Mouse (Mus musculus) limb, embryonic 14.5 days (tissue): ENCODE measurements around the gene Carns1. TPM values are rescaled to one million over a fixed set of nuclear protein-coding genes. Genes with fewer than 3 reads are reported as not detected.

Experiments used
- ATAC-seq: fragments of 200-750 bp; cut with Nextera tagmentation; 2 replicates; pipeline ENCODE4 v1.8.0; 2017; ENCODE audit warnings: low read depth, moderate number of reproducible peaks, moderate TSS enrichment; ENCODE audit not compliant: low FRiP score
- DNase-seq: peaks from one replicate; pipeline ENCODE4 v3.0.0-alpha.2; 2015; ENCODE audit warnings: low spot score
- H3K27ac ChIP-seq: fragments of 300-500 bp; sonication (generic); replicated peaks from 2 replicates; pipeline ENCODE4 v1.5.1; 2014; ENCODE audit warnings: low read depth, mild to moderate bottlenecking, low read length, moderate library complexity, mixed read lengths
- H3K27me3 ChIP-seq: fragments of 300-500 bp; sonication (generic); 2 replicates; pipeline ENCODE4 v1.6.1; 2014; ENCODE audit warnings: low read length, mixed read lengths; ENCODE audit not compliant: control insufficient read depth, insufficient read depth
- H3K36me3 ChIP-seq: fragments of 300-500 bp; sonication (generic); 2 replicates; pipeline ENCODE4 v1.6.1; 2014; ENCODE audit warnings: mild to moderate bottlenecking, low read length, moderate library complexity, mixed read lengths; ENCODE audit not compliant: control insufficient read depth, insufficient read depth
- H3K4me1 ChIP-seq: fragments of 300-500 bp; sonication (generic); 2 replicates; pipeline ENCODE4 v1.6.1; 2014; ENCODE audit warnings: antibody characterized with exemption, low read length, mixed read lengths; ENCODE audit not compliant: control insufficient read depth, insufficient read depth
- H3K4me2 ChIP-seq: fragments of 300-500 bp; sonication (generic); replicated peaks from 2 replicates; pipeline ENCODE4 v1.6.1; 2014; ENCODE audit warnings: low read depth, mild to moderate bottlenecking, low read length, moderate library complexity; ENCODE audit not compliant: severe bottlenecking
- H3K4me3 ChIP-seq: fragments of 300-500 bp; sonication (generic); replicated peaks from 2 replicates; pipeline ENCODE4 v1.5.1; 2014; ENCODE audit warnings: low read length
- H3K9ac ChIP-seq: fragments of 300-500 bp; sonication (generic); 2 replicates; pipeline ENCODE4 v1.6.1; 2014; ENCODE audit warnings: mild to moderate bottlenecking, low read depth, low read length, moderate library complexity; ENCODE audit not compliant: severe bottlenecking
- H3K9me3 ChIP-seq: fragments of 300-500 bp; sonication (generic); 2 replicates; pipeline ENCODE4 v1.6.1; 2016; ENCODE audit warnings: low read length; ENCODE audit not compliant: control insufficient read depth
- POLR2A ChIP-seq: fragments of 200-500 bp; IDR thresholded peaks from 2 replicates; pipeline ENCODE4 v1.8.0; 2012; ENCODE audit warnings: inconsistent platforms, mild to moderate bottlenecking, moderate library complexity, borderline replicate concordance; ENCODE audit not compliant: insufficient read depth, insufficient read length; ENCODE audit errors: extremely low read depth
- WGBS: fragments of 180-500 bp; shearing (Covaris S2); extraction: QIAGEN DNeasy Blood & Tissue Kit; methylation state at CpG from one replicate; pipeline ENCODE4 v1.1.7; 2014; 5-methylcytosine and 5-hydroxymethylcytosine counted together
- polyA plus RNA-seq, 2 experiments: library from polyadenylated mRNA; depleted of rRNA in 1 of 2; stranded (reverse) in 1 of 2; unstranded in 1 of 2; fragments of >200 nt; fragmentation: Nextera tagmentation in 1 of 2; extraction: Ambion mirVana in 1 of 2; gene quantifications; 2 replicates each; pipeline versions ENCODE4 v1.2.1 to v1.2.3; 2012 to 2014

Carns1 gene
- polyA plus RNA-seq, 2 experiments: 1.8 to 2.6 TPM

DNA sequence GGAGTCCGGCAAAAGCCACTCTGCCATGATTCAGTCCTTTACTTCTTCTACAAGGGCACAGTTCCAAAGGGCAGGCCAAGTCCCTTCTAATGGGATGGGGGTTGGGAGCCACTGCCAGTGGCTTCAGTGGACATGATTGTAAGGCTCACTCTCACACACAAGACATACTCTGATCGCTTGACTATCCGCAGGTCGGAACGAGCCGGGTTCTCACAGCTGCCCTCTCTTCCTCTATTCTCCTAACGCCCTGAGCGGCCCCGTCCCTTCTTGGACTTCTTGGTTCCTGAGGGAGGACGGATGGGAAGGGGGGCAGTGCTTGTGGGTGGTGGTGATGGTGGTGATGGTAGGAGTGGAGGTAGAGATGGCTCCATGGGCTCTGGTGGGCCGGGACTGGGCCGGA, 18.5 kb downstream of the Carns1 start:
- WGBS: 92% methylated on average over 12 of the region's 12 CpGs
- peaks cover 69% of the 10 kb centered on the region for H3K36me3 ChIP-seq

GRCm38 (mm10) chr19:4156073-4156579, 19.2 kb downstream of the Carns1 start:
- TF ChIP-seq POLR2A: no peak
- no peak for DNase-seq
- H3K4me3 ChIP-seq: no peak overlapping the region
- no peaks in the 10 kb centered on the region for H3K9me3 ChIP-seq
- H3K27me3 ChIP-seq: no peaks in the 10 kb centered on the region
- H3K4me1 ChIP-seq: no peaks in the 10 kb centered on the region
- WGBS: 80% methylated on average over 20 of the region's 20 CpGs
- H3K4me2 ChIP-seq: no peak overlapping the region
- no peak overlapping the region for H3K27ac ChIP-seq
- H3K9ac ChIP-seq: no peak overlapping the region
- peaks cover 67% of the 10 kb centered on the region for H3K36me3 ChIP-seq
- no peak for ATAC-seq

More for the DNA sequence above, 18.5 kb downstream of the Carns1 start:
- Histone ChIP-seq H3K27ac (no peak overlapping the region), H3K9me3 (no peaks in the 10 kb centered on the region), H3K4me1 (no peaks in the 10 kb centered on the region), H3K4me2 (no peak overlapping the region), H3K9ac (no peak overlapping the region), H3K4me3 (no peak overlapping the region), H3K27me3 (no peaks in the 10 kb centered on the region)
- no peak for ATAC-seq
- no peak for DNase-seq
- TF ChIP-seq POLR2A: no peak

GRCm38 (mm10) chr19:4155223-4156072, 19.8 kb downstream of the Carns1 start:
- TF ChIP-seq POLR2A: no peak
- Histone ChIP-seq H3K27me3 (no peaks in the 10 kb centered on the region), H3K27ac (no peak overlapping the region), H3K4me2 (no peak overlapping the region), H3K9me3 (no peaks in the 10 kb centered on the region), H3K9ac (no peak overlapping the region), H3K36me3 (peaks cover 68% of the 10 kb centered on the region), H3K4me1 (no peaks in the 10 kb centered on the region), H3K4me3 (no peak overlapping the region)
- ATAC-seq: no peak
- DNase-seq: no peak
- 77% methylated on average over 6 of the region's 6 CpGs for WGBS

DNA sequence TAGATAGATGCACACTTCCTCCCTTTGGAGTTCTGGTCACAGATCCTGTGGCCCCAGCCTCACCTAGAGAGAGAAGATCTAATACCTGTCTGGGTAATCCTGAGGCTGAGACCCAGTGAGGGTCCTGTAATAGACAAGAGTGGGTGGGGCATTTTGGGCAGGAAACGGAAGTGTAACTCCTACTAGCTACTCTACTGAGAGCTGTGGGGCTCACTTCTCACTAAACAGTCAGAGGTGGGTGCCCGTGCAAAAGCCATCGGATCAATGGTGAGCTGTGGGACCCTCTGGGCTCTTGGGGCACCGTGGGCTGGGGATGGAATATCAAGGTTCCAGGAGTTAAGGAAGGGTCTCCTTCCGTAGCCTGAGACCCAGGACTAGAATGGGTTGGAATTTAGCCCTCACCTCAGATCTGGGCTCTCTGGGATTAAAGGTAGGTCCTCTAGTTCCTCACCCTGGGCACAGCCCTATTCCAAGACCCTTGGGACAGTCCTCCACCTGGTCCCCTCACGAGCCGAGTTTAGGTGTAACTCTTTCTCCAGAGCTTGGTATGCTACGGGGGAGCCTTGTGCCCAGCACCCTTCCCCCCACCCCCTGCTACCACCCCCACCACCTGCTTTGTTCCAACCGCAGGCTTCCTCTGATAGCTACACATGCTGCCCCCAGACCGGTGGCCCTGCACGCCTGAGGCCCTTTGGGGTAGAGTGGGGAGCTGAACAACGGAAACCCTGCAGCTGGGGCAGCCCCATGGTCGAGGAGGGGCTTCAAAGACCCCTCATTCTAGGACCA, 20.6 kb downstream of the Carns1 start:
- Histone ChIP-seq H3K4me3 (no peak overlapping the region), H3K36me3 (peaks cover 71% of the 10 kb centered on the region), H3K9ac (no peak overlapping the region), H3K4me2 (no peak overlapping the region), H3K4me1 (peaks cover 1% of the 10 kb centered on the region; the same call in 1 of the 2 replicates), H3K27me3 (no peaks in the 10 kb centered on the region), H3K9me3 (no peaks in the 10 kb centered on the region), H3K27ac (no peak overlapping the region)
- ATAC-seq: no peak
- WGBS: 76% methylated on average over 13 of the region's 13 CpGs
- no peak for DNase-seq
- no peak for TF ChIP-seq POLR2A

GRCm38 (mm10) chr19:4153232-4153654, 22.0 kb downstream of the Carns1 start, which contains the start of gene Ptprcap:
Gene Ptprcap (plus strand): TSS chr19:4153604.
- no peak for TF ChIP-seq POLR2A
- DNase-seq (no peak), ATAC-seq (no peak)
- H3K9me3 ChIP-seq: no peaks in the 10 kb centered on the region
- H3K4me3 ChIP-seq: no peak within 1 kb of the TSS
- H3K4me1 ChIP-seq: peaks cover 9% of the 10 kb centered on the region
- H3K27me3 ChIP-seq: no peaks in the 10 kb centered on the region
- WGBS: 80% methylated on average over 11 of the region's 11 CpGs
- no peak within 1 kb of the TSS for H3K9ac ChIP-seq
- H3K36me3 ChIP-seq: peaks cover 57% of the 10 kb centered on the region
- no peak within 1 kb of the TSS for H3K4me2 ChIP-seq
- no peak within 1 kb of the TSS for H3K27ac ChIP-seq
